Mouse (Mus musculus) adrenal gland, adult 2 months (tissue): ENCODE data around the gene Nup88. TPM values are rescaled to one million over a fixed set of nuclear protein-coding genes. Genes with fewer than 3 reads are reported as not detected.
A peak's percentile ranks its signal among the peaks of the same experiment; 100 is the strongest.
"Not testable (repeated sequence)": the region's sequence is repeated elsewhere in the genome, so short reads cannot be mapped to it uniquely, and the experiment has no call there.

Experiments used
- DNase-seq: peaks from one replicate; pipeline ENCODE4 v3.0.0; 2021
- polyA plus RNA-seq: library from polyadenylated mRNA; depleted of rRNA; stranded (reverse); fragments of >200 nt; gene quantifications from 2 replicates; pipeline ENCODE4 v1.2.3, GENCODE M21; 2012
- total RNA-seq, 2 experiments: library from RNA; stranded (reverse); gene quantifications; 2 replicates each; pipeline ENCODE4 v1.2.3; 2021

The Nup88 gene
- total and polyA plus RNA-seq, 3 experiments = 19.2 to 51.7 (median 47.7) TPM

- DNase-seq = no peak
Observed at GRCm38 (mm10) chr11:70970560-70971540, 1.1 kb upstream of the Nup88 start.

- peak; percentile 15 for DNase-seq
Observed at GRCm38 (mm10) chr11:70969271-70969794, 440 bp downstream of the Nup88 start.

- DNase-seq = peak; percentile 25
Observed at GRCm38 (mm10) chr11:70964222-70964907, 5.4 kb downstream of the Nup88 start.

GRCm38 (mm10) chr11:70960786-70961554, 8.8 kb downstream of the Nup88 start:
- DNase-seq = no peak

- no peak for DNase-seq
Observed at GRCm38 (mm10) chr11:70954711-70955110, 15.1 kb downstream of the Nup88 start.

GRCm38 (mm10) chr11:70944935-70945817, 24.6 kb downstream of the Nup88 start:
- DNase-seq = peak; percentile 53

GRCm38 (mm10) chr11:70943651-70944050, 26.1 kb downstream of the Nup88 start:
- DNase-seq = no peak

GRCm38 (mm10) chr11:70942596-70942995, 27.2 kb downstream of the Nup88 start:
- no peak for DNase-seq

GRCm38 (mm10) chr11:70935316-70935715, 34.5 kb downstream of the Nup88 start:
- DNase-seq = peak; percentile 40

GRCm38 (mm10) chr11:70931461-70931860, 38.3 kb downstream of the Nup88 start:
- no peak for DNase-seq

GRCm38 (mm10) chr11:70919524-70919923, 50.2 kb downstream of the Nup88 start:
- no peak for DNase-seq

GRCm38 (mm10) chr11:70917896-70918295, 51.9 kb downstream of the Nup88 start:
- no peak for DNase-seq

GRCm38 (mm10) chr11:70911920-70912319, 57.9 kb downstream of the Nup88 start:
- DNase-seq = no peak

- no peak for DNase-seq
Observed at GRCm38 (mm10) chr11:70911323-70911722, 58.5 kb downstream of the Nup88 start.

GRCm38 (mm10) chr11:70906681-70907080, 63.1 kb downstream of the Nup88 start:
- no peak for DNase-seq

GRCm38 (mm10) chr11:70898182-70898581, 71.6 kb downstream of the Nup88 start:
- not testable (repeated sequence) for DNase-seq

GRCm38 (mm10) chr11:70897680-70898079, 72.1 kb downstream of the Nup88 start:
- no peak for DNase-seq
